Mouse (Mus musculus) midbrain, embryonic 10.5 days (tissue): ENCODE data around the gene Sult6b2. TPM values are rescaled to one million over a fixed set of nuclear protein-coding genes. Genes with fewer than 3 reads are reported as not detected.

Experiments used
- DNase-seq: peaks from one replicate; pipeline ENCODE4 v3.0.0-alpha.2; 2017; ENCODE audit warnings: low spot score
- H3K27ac ChIP-seq: fragments of 300-500 bp; sonication (generic); replicated peaks from 2 replicates; pipeline ENCODE4 v1.5.1; 2016; ENCODE audit warnings: mild to moderate bottlenecking
- H3K27me3 ChIP-seq: fragments of 300-500 bp; sonication (generic); 2 replicates; pipeline ENCODE4 v1.6.1; 2016; ENCODE audit warnings: low read depth, mild to moderate bottlenecking; ENCODE audit not compliant: poor library complexity, severe bottlenecking
- H3K36me3 ChIP-seq: fragments of 300-500 bp; sonication (generic); 2 replicates; pipeline ENCODE4 v1.6.1; 2016; ENCODE audit warnings: mild to moderate bottlenecking, moderate library complexity
- H3K4me1 ChIP-seq: fragments of 300-500 bp; sonication (generic); 2 replicates; pipeline ENCODE4 v1.6.1; 2016
- H3K4me3 ChIP-seq: fragments of 300-500 bp; sonication (generic); 2 replicates; pipeline ENCODE4 v1.5.1; 2016; ENCODE audit warnings: mild to moderate bottlenecking, moderate library complexity
- H3K9me3 ChIP-seq: fragments of 300-500 bp; sonication (generic); replicated peaks from 2 replicates; pipeline ENCODE4 v1.6.1; 2016; ENCODE audit warnings: mild to moderate bottlenecking
- WGBS: fragments of 180-500 bp; shearing (Covaris S2); methylation state at CpG from one replicate; pipeline ENCODE4 v1.1.7; 2016; 5-methylcytosine and 5-hydroxymethylcytosine counted together
- polyA plus RNA-seq: library from polyadenylated mRNA; unstranded; fragments of >200 nt; fragmentation: Nextera tagmentation; extraction: Ambion mirVana; gene quantifications from 2 replicates; pipeline ENCODE4 v1.2.1, GENCODE M21; 2016

Gene Sult6b2
- polyA plus RNA-seq, 1 experiment from 2014 or later, result not detected

GRCm38 (mm10) chr6:142802617-142803525 is 1.4 kb downstream of the Sult6b2 start:
- peaks cover 31% of the 10 kb centered on the region for H3K4me1 ChIP-seq
- no peak overlapping the region for H3K27ac ChIP-seq
- 68% methylated on average over 11 of the region's 11 CpGs for WGBS
- H3K36me3 ChIP-seq, result no peaks in the 10 kb centered on the region
- no peak overlapping the region for H3K4me3 ChIP-seq
- H3K9me3 ChIP-seq, result no peaks in the 10 kb centered on the region
- H3K27me3 ChIP-seq, result no peaks in the 10 kb centered on the region
- no peak for DNase-seq

GRCm38 (mm10) chr6:142801687-142802086 is 2.6 kb downstream of the Sult6b2 start:
- no peaks in the 10 kb centered on the region for H3K36me3 ChIP-seq
- no peak for DNase-seq
- 89% methylated on average over 5 of the region's 5 CpGs for WGBS
- H3K27ac ChIP-seq, result no peak overlapping the region
- H3K27me3 ChIP-seq, result no peaks in the 10 kb centered on the region
- no peak overlapping the region for H3K4me3 ChIP-seq
- H3K9me3 ChIP-seq, result no peaks in the 10 kb centered on the region
- H3K4me1 ChIP-seq, result peaks cover 31% of the 10 kb centered on the region

- H3K36me3 ChIP-seq, result no peaks in the 10 kb centered on the region
- no peaks in the 10 kb centered on the region for H3K9me3 ChIP-seq
- no peak overlapping the region for H3K27ac ChIP-seq
- H3K27me3 ChIP-seq, result no peaks in the 10 kb centered on the region
- H3K4me1 ChIP-seq, result peaks cover 31% of the 10 kb centered on the region
- no peak for DNase-seq
- WGBS, result 77% methylated on average over 7 of the region's 7 CpGs
- no peak overlapping the region for H3K4me3 ChIP-seq
Measured at GRCm38 (mm10) chr6:142799704-142800374, 4.5 kb downstream of the Sult6b2 start.

- no peak for DNase-seq
- Histone ChIP-seq H3K9me3 (no peaks in the 10 kb centered on the region), H3K4me1 (peaks cover 33% of the 10 kb centered on the region), H3K27me3 (no peaks in the 10 kb centered on the region), H3K27ac (no peak overlapping the region), H3K4me3 (no peak overlapping the region), H3K36me3 (no peaks in the 10 kb centered on the region)
- WGBS, result 75% methylated on average over 9 of the region's 9 CpGs
Measured at GRCm38 (mm10) chr6:142798837-142799236, 5.5 kb downstream of the Sult6b2 start.

GRCm38 (mm10) chr6:142797996-142798395 is 6.3 kb downstream of the Sult6b2 start:
- H3K36me3 ChIP-seq, result no peaks in the 10 kb centered on the region
- DNase-seq, result no peak
- H3K27me3 ChIP-seq, result no peaks in the 10 kb centered on the region
- H3K4me1 ChIP-seq, result peaks cover 41% of the 10 kb centered on the region
- H3K9me3 ChIP-seq, result no peaks in the 10 kb centered on the region
- 82% methylated on average over 1 of the region's 1 CpGs for WGBS
- no peak overlapping the region for H3K27ac ChIP-seq
- no peak overlapping the region for H3K4me3 ChIP-seq

GRCm38 (mm10) chr6:142795655-142796441 is 8.5 kb downstream of the Sult6b2 start:
- no peak overlapping the region for H3K27ac ChIP-seq
- no peak for DNase-seq
- H3K36me3 ChIP-seq, result no peaks in the 10 kb centered on the region
- peaks cover 42% of the 10 kb centered on the region for H3K4me1 ChIP-seq
- H3K9me3 ChIP-seq, result no peaks in the 10 kb centered on the region
- no peaks in the 10 kb centered on the region for H3K27me3 ChIP-seq
- no peak overlapping the region for H3K4me3 ChIP-seq
- WGBS, result 85% methylated on average over 15 of the region's 15 CpGs

- Histone ChIP-seq H3K27ac (no peak overlapping the region), H3K4me3 (no peak overlapping the region), H3K4me1 (peaks cover 37% of the 10 kb centered on the region), H3K9me3 (no peaks in the 10 kb centered on the region), H3K36me3 (no peaks in the 10 kb centered on the region), H3K27me3 (no peaks in the 10 kb centered on the region)
- no peak for DNase-seq
- WGBS, result 93% methylated on average over 9 of the region's 9 CpGs
Measured at GRCm38 (mm10) chr6:142795087-142795486, 9.2 kb downstream of the Sult6b2 start.

GRCm38 (mm10) chr6:142793468-142793867 is 10.8 kb downstream of the Sult6b2 start:
- peak; percentile 39 for DNase-seq
- Histone ChIP-seq H3K4me3 (no peak overlapping the region), H3K36me3 (no peaks in the 10 kb centered on the region), H3K4me1 (peaks cover 30% of the 10 kb centered on the region), H3K9me3 (no peaks in the 10 kb centered on the region), H3K27me3 (no peaks in the 10 kb centered on the region), H3K27ac (peak overlapping the region; percentile 46; the same call in 1 of the 2 replicates)
- 36% methylated on average over 7 of the region's 7 CpGs for WGBS

- 44% methylated on average over 13 of the region's 13 CpGs for WGBS
- H3K27ac ChIP-seq, result peak overlapping the region; percentile 46
- peak; percentile 39 for DNase-seq
Measured at GRCm38 (mm10) chr6:142792241-142792968, 11.9 kb downstream of the Sult6b2 start.

GRCm38 (mm10) chr6:142789736-142790135 is 14.6 kb downstream of the Sult6b2 start:
- Histone ChIP-seq H3K4me3 (no peak overlapping the region), H3K36me3 (no peaks in the 10 kb centered on the region), H3K27me3 (no peaks in the 10 kb centered on the region), H3K4me1 (peaks cover 26% of the 10 kb centered on the region), H3K9me3 (no peaks in the 10 kb centered on the region), H3K27ac (no peak overlapping the region)
- 92% methylated on average over 10 of the region's 10 CpGs for WGBS
- no peak for DNase-seq

More at GRCm38 (mm10) chr6:142792241-142792968, 11.9 kb downstream of the Sult6b2 start:
- Histone ChIP-seq H3K36me3 (no peaks in the 10 kb centered on the region), H3K9me3 (no peaks in the 10 kb centered on the region), H3K27me3 (no peaks in the 10 kb centered on the region), H3K4me3 (no peak overlapping the region), H3K4me1 (peaks cover 26% of the 10 kb centered on the region)

GRCm38 (mm10) chr6:142788042-142788987 is 16.0 kb downstream of the Sult6b2 start:
- no peaks in the 10 kb centered on the region for H3K27me3 ChIP-seq
- H3K36me3 ChIP-seq, result no peaks in the 10 kb centered on the region
- no peak overlapping the region for H3K4me3 ChIP-seq
- no peak overlapping the region for H3K27ac ChIP-seq
- peak; percentile 27 for DNase-seq
- 61% methylated on average over 18 of the region's 18 CpGs for WGBS
- H3K9me3 ChIP-seq, result no peaks in the 10 kb centered on the region
- H3K4me1 ChIP-seq, result peaks cover 19% of the 10 kb centered on the region
